Mouse (Mus musculus) kidney, postnatal 25 days (tissue): ENCODE measurements around the gene Dlg4.
"Not testable (repeated sequence)": the region's sequence is repeated elsewhere in the genome, so short reads cannot be mapped to it uniquely, and the experiment has no call there.

Source experiments
- DNase-seq, 2 experiments: peaks; one replicate each; pipeline ENCODE4 v3.0.0; 2021; ENCODE audit warnings: mixed read lengths in 2 of 2

Dlg4 gene

DNA sequence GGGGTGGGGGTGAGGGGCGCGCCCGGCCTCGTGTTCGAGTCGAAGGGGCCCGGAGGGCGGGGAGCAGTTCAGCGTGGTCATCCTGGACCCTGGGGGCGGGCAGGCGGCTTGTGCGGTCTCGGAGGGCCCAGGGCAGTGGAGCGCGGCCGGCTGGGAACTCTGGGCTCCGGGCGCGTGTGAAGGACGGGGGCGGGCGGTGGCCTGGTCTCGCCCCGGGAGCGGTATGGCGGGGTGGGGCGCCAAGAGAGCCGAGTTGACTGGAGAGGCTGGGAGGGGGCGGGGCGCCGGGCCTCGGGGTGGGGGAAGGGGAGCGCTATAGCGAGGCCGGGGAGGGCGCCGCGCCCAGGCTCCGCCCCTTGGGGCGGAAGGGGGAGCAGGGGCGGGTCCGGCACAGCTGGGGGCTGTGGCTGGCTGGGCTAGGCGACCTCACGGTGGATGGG, 19.7 kb upstream of the Dlg4 start:
- DNase-seq = peak; percentile 93 to 97

DNA sequence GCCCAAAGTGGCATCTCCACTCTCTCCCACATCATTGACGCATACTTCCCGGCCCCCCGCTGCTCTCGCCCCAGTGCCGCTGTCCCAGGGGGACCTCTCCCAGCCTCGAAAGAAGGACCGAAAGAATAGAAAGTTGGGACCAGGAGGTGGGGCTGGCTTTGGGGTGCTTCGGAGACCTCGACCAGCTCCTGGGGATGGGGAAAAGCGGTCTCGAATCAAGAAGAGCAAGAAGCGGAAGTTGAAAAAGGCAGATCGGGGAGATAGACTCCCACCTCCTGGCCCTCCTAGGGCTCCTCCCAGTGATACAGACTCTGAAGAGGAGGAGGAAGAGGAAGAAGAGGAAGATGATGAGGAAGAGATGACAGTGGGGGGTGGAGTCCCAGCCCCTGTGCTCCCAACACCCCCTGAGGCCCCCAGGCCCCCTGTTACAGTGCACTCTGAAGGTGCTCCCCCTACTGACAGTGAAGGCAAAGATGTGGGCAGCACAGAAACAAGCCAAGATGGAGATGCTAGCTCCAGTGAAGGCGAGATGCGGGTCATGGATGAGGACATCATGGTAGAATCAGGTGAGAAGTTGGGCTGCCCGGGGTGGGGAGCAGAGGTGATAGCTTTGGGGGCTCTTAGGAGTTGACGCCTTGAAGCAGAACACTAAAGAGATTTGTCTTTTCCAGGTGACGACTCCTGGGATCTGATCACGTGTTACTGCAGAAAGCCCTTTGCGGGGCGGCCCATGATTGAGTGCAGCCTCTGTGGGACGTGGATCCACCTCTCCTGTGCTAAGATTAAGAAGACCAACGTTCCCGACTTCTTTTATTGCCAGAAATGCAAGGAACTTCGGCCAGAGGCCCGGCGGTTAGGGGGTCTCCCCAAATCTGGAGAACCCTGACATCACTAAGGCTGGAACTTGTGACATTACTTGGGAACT, 17.9 kb upstream of the Dlg4 start:
- peak in 1 of 2 experiments; percentile 53 for DNase-seq

DNA sequence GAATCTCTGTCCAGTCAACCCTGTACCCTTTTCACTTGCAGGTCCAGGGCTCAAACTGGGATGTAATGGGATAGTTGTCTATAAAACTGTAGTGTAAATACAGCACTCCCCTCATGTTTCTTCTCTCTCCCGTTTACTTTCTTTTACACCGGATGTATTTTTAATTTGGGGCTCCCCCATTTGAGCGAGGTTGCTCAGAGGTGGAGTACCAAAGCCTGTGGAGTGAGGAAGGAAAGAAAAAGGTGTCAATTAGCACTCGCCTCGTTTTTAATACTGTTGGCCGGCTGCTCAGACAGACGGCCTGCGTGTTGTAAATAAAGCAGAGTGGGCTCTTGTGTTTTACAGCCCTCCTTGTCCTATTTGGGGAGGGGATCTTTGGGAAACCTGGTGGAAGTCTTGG, 17.1 kb upstream of the Dlg4 start:
- no peak for DNase-seq

GRCm38 (mm10) chr11:70000396-70000898, 16.3 kb upstream of the Dlg4 start, which contains the start of gene Dvl2:
Dvl2 (plus strand) TSS chr11:70000595.
- DNase-seq = peak; percentile 96 to 98

DNA sequence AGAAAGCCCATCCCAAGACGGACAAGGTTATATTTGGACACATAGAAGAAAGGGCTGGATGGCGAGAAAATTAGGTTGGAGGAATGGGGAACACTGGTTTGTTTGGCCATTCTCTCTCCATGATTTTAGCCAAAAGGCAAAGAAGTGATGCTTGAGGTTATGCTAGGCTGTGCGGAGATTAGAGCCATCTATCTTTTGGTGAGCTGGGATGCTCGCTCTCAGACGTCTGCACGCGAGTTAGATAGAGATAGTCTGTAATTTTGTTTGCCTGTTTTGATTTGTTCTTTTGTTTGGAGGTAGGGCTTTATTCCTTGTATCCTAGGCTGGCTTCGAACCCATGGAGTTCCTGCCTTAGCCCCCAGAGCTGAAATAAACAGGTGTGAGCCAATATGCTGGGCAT, 15.6 kb upstream of the Dlg4 start:
- DNase-seq = no peak

DNA sequence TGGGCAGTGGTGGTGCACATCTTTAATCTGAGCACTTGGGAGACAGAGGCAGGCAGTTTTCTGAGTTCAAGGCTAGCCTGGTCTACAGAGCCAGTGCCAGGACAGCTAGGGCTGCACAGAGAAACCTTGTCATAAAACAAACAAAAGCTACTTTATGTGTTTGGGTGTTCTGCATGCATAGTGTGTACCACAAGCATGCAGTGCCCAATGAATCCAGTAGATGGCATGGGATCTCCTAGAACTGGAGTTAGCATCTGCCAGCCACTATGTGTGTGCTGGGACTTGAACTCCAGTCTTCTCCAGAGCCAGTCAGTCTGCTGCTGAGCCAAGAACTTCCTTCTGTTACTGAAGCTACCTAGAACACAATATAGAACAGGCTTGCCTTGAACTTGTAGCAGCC, 14.9 kb upstream of the Dlg4 start:
- DNase-seq = peak; percentile 54 to 69

GRCm38 (mm10) chr11:70002471-70002870, 14.3 kb upstream of the Dlg4 start:
- peak in 1 of 2 experiments; percentile 25 for DNase-seq

DNA sequence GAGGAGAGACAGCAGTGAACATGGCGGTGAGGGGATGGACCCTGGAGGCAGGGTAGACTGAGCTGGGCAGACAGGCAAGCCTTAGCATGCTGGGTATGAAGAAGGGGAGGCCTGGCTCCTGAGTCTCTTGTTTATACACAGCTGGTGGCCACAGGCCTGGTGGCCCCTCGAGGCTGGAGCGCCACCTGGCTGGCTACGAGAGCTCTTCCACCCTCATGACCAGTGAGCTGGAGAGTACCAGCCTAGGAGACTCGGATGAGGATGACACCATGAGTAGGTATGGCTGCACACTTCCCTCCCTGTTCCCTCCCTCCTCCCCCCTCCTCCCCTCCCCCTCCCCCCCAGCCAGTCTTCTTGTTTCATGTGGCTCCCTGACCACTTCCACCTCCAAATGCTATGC, 11.2 kb upstream of the Dlg4 start:
- no peak for DNase-seq

GRCm38 (mm10) chr11:70010033-70010432, 6.7 kb upstream of the Dlg4 start:
- DNase-seq = no peak

DNA sequence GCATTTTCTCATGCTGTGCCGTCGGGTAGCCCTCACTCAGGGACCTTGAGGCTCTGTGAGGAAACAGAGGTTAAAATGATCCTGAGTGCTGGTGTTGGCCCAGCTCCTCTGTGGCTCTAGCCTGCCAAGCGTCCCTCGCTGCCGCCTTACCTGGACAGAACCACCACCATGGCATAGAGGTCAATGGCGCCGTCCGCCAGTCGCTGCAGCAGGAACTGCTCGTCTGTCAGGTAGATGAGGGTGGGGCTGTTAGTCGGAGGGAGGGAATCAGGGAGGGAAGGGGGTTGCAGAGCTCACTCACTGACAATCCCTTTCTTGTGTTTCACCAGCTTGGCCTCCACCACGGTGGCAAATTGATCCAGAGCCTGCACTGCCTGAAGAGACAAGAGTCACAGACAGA, 6.2 kb upstream of the Dlg4 start:
- no peak for DNase-seq

GRCm38 (mm10) chr11:70010961-70011360, 5.8 kb upstream of the Dlg4 start:
- no peak for DNase-seq

DNA sequence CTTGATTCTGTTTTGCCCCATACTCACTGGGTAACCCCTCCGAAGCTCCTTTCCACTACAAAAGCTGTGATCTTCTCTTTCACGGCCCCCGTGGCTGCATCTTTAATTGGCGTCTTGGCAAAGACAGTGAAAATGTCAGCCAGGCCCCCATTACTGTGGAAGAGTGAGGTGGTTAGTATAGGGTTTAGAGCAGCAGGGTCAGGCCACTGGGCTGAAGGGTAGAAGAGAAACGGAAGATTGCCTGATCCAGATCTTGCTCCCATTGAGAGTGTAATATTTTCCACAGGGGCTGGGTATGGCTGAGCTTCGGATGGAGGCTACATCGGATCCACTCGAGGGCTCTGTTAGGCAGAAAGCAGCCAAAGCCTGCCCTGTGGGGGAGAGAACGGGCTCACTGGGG, 3.8 kb upstream of the Dlg4 start:
- no peak for DNase-seq

- DNase-seq = no peak
Observed at GRCm38 (mm10) chr11:70013408-70013807, 3.3 kb upstream of the Dlg4 start.

- no peak for DNase-seq
Observed at GRCm38 (mm10) chr11:70014051-70014450, 2.7 kb upstream of the Dlg4 start.

DNA sequence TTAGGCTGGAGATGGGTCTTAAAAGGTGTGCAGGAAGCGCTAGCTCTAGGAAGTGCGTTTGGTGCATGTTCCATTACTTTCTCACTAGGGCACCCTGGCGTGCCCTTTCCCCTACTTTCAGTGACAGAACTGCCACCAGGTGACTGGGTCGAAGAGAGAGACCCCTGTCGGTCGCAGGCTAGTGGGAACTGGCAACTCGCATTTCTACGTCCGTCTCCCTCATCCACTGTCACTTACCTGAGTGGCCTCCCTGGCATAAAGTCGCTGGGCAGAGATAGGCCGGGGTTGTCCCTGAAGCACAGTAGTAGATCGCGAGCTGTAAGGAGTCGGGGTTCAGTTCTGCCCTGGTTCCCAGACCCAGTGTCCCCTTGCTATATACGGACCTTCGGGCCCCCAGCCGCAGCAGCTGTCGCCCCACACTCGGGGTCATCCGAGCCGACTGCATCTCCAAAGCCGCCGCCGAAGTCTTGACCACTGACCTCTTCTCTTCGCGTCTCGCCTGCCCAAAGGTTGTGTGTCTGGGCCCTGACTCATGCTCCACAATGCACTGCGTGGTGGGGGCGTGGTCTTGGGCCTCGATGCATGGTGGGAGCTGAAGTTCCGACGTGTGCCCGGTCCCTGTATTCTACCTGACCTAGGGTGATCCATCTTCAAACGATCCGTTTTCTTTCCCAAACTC, 1.7 kb upstream of the Dlg4 start, which contains the start of gene Acadvl:
Gene Acadvl (minus strand): TSS at position 532 of the 679 bp plus-strand sequence.
- DNase-seq = peak; percentile 95 to 97

DNA sequence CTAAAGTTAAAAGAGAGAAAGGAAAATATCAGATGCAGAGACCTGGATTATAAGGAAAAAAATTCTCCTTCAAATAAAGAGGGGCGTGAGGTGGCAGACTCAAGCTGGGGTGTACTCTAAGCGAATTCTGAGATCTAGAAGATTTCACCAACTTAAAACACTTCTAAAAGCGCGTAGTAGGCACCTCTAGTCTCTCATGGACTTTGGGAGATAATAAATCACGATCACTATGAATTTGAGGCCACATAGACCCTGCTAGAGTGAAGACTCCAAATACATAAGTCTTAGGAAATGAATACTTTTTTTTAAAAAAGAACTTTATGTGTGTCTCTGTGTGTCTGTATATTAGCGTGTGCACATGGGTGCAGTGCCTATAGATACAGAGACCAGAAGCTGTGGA, 1.1 kb upstream of the Dlg4 start:
- DNase-seq = no peak

- not testable (repeated sequence) for DNase-seq
Observed at GRCm38 (mm10) chr11:70016177-70016576, 565 bp upstream of the Dlg4 start.

GRCm38 (mm10) chr11:70017199-70017767, 541 bp downstream of the Dlg4 start:
- DNase-seq = no peak

DNA sequence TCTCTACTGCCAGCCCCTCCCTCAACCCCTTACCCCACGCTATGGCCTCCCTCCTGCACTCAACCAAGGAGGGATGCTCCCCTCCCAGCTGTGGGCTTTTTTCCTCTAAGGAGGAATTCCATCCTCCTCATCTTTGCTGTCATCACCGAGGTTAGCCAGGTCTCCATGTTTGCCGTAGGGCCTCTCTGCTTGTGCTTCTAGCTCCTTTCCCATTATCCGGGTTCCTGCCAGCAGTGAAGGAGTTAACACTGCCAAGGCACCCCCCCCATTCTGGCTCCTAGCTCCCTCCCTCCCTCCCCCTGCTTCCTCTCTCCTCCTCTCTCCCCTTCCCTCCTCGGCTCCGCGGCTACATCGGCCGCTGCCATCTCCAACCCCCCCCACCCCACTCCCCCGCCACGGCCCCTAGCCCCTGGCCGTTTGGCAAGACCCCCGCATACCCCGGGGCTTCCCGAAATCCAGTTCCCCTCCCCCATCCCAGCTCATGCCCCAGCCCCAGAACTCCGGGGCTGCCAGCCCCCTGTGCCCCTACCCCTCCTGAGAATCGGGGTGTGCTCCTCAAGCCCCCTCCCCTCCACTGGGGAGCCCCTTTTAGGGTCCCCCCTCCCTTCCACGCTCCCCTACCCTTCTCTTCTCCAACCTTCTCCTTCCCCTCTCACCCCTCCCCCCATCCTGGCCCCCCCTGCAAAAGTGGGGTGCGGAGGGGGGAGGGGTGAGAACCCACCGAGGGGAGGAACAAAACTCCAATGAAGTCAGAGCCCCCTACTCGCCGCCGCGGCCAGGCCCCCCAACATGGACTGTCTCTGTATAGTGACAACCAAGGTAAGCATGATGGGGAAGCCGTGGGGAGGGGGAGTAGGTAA, 1.6 kb downstream of the Dlg4 start:
- DNase-seq = peak; percentile 53 to 57

DNA sequence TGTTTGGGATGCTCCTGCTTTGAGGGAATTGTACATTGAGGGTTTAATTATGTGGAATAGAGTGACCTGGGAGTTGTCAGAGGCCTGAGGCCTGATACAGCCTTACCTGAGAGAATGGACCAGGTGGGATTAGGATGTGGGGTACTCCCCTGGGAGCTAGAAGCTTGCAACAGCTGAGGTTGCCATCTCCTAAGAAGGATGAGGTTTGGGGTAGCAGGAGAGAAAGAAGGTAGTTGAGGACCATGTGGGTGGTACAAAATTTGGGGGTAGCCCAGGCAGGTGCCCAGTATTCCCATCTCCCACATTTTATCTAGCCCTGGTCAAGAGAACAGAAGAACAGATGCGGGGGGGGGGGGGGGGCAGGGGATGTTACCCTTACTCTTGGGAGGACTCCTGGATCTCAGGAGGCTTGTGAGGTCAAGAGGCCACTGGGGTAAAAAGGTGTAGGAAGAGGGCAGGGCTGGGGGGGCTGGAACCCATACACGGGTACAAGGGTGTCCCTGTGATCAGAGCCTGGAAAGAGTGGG, 2.8 kb downstream of the Dlg4 start:
- DNase-seq = no peak

- DNase-seq = no peak
Observed at GRCm38 (mm10) chr11:70020022-70020631, 3.4 kb downstream of the Dlg4 start.
